13 mouse cellular contexts compared by ENCODE assay signal in genomic region chr8:31370137-31371010, GRCm38 (mm10).
DNase-seq lines count a peak whose midpoint lies in the region; ATAC-seq and TF ChIP-seq lines count a peak whose summit lies in the region.
"Had no signal": no experiment of that assay in that cellular context is flagged by ENCODE, and none has a peak within 500 bp of the region (broad histone marks: within the 10 kb centered on the region; RNA-seq: fewer than 3 reads in every experiment).

No protein-coding gene starts in this region.

- no peak overlapping the region for H3K4me2 ChIP-seq in kidney, postnatal 0 days (ENCODE audit: low read length)
- H3K4me2 ChIP-seq in hindbrain, embryonic 13.5 days = no peak overlapping the region
- no peak overlapping the region for H3K4me2 ChIP-seq in midbrain, postnatal 0 days (ENCODE audit: low read depth, low read length, poor library complexity, severe bottlenecking)
- H3K4me2 ChIP-seq in liver, embryonic 12.5 days = no peak overlapping the region

- no peaks in the 10 kb centered on the region for H3K9me3 ChIP-seq in kidney, postnatal 0 days (replicated peaks; ENCODE audit: low read length)
- no peaks in the 10 kb centered on the region for H3K9me3 ChIP-seq in hindbrain, embryonic 13.5 days
- no peaks in the 10 kb centered on the region for H3K9me3 ChIP-seq in midbrain, postnatal 0 days (ENCODE audit: low read length)
- no peaks in the 10 kb centered on the region for H3K9me3 ChIP-seq in liver, embryonic 12.5 days (replicated peaks)

- no peak overlapping the region for H3K4me3 ChIP-seq in kidney, postnatal 0 days (replicated peaks; ENCODE audit: low read depth, low read length)
- H3K4me3 ChIP-seq in hindbrain, embryonic 13.5 days = no peak overlapping the region
- no peak overlapping the region for H3K4me3 ChIP-seq in midbrain, postnatal 0 days (ENCODE audit: low read depth, low read length)
- H3K4me3 ChIP-seq in heart, adult 2 months = no peak overlapping the region
- no peak overlapping the region for H3K4me3 ChIP-seq in liver, embryonic 12.5 days
- H3K4me3 ChIP-seq: gastrocnemius, adult 2 months had no signal

- no peak overlapping the region for H3K9ac ChIP-seq in kidney, postnatal 0 days (ENCODE audit: low read depth, low read length)
- H3K9ac ChIP-seq in hindbrain, embryonic 13.5 days = no peak overlapping the region
- H3K9ac ChIP-seq in midbrain, postnatal 0 days (replicated peaks; ENCODE audit: low read length, poor library complexity, severe bottlenecking) = no peak overlapping the region
- no peak overlapping the region for H3K9ac ChIP-seq in heart, adult 2 months (ENCODE audit: low read depth, low read length)
- H3K9ac ChIP-seq in liver, embryonic 12.5 days = no peak overlapping the region

- no peaks in the 10 kb centered on the region for H3K79me2 ChIP-seq in heart, adult 2 months (replicated peaks; ENCODE audit: control insufficient read depth, insufficient read depth, low read length)

- 26% methylated on average over 3 of the region's 3 CpGs for WGBS in kidney, postnatal 0 days
- 43% methylated on average over 3 of the region's 3 CpGs for WGBS in hindbrain, embryonic 13.5 days
- 57% methylated on average over 3 of the region's 3 CpGs for WGBS in midbrain, postnatal 0 days
- 71% methylated on average over 3 of the region's 3 CpGs for WGBS in heart, adult 2 months
- 48% methylated on average over 3 of the region's 3 CpGs for WGBS in liver, embryonic 12.5 days (ENCODE audit: insufficient replicate concordance)

- no peak overlapping the region for H3K27ac ChIP-seq in kidney, postnatal 0 days
- H3K27ac ChIP-seq in hindbrain, embryonic 13.5 days = no peak overlapping the region
- no peak overlapping the region for H3K27ac ChIP-seq in midbrain, postnatal 0 days (ENCODE audit: low read depth, low read length)
- H3K27ac ChIP-seq in heart, adult 2 months = no peak overlapping the region
- no peak overlapping the region for H3K27ac ChIP-seq in liver, embryonic 12.5 days
- H3K27ac ChIP-seq: gastrocnemius, adult 2 months had no signal

- no peak for TF ChIP-seq CTCF in kidney, postnatal 0 days (IDR thresholded peaks at IDR 0.05; ENCODE audit: low read depth)
- TF ChIP-seq CTCF in brain, embryonic 14.5 days (IDR thresholded peaks at IDR 0.05; ENCODE audit: borderline replicate concordance, extremely low read depth, insufficient read depth, insufficient read length) = peak; percentile 34; the same call in 1 of the 2 replicates
- peak; percentile 56 for TF ChIP-seq CTCF in midbrain, postnatal 0 days (IDR thresholded peaks at IDR 0.05)
- TF ChIP-seq CTCF in heart, adult 2 months (IDR thresholded peaks at IDR 0.05) = no peak

- H3K36me3 ChIP-seq in kidney, postnatal 0 days (ENCODE audit: insufficient read depth, low read length) = no peaks in the 10 kb centered on the region
- H3K36me3 ChIP-seq in hindbrain, embryonic 13.5 days = no peaks in the 10 kb centered on the region
- no peaks in the 10 kb centered on the region for H3K36me3 ChIP-seq in midbrain, postnatal 0 days (ENCODE audit: insufficient read depth, low read length)
- no peaks in the 10 kb centered on the region for H3K36me3 ChIP-seq in heart, adult 2 months (ENCODE audit: control insufficient read depth, insufficient read depth, low read length)
- no peaks in the 10 kb centered on the region for H3K36me3 ChIP-seq in liver, embryonic 12.5 days

- TF ChIP-seq EP300 in heart, adult 2 months (IDR thresholded peaks at IDR 0.05; ENCODE audit: insufficient read depth, low read depth, low read length) = no peak

- ATAC-seq in kidney, postnatal 0 days (replicated peaks; ENCODE audit: low FRiP score, low read depth) = no peak; the same call in 1 of the 2 replicates
- ATAC-seq in hindbrain, embryonic 13.5 days (ENCODE audit: low FRiP score) = peak; percentile 69
- ATAC-seq in midbrain, postnatal 0 days (ENCODE audit: low FRiP score) = no peak
- no peak for ATAC-seq in liver, embryonic 12.5 days
- ATAC-seq: intestine, postnatal 0 days had no signal

- TF ChIP-seq POLR2A in brain, embryonic 14.5 days (IDR thresholded peaks at IDR 0.05; ENCODE audit: borderline replicate concordance, extremely low read depth, insufficient read depth, insufficient read length, poor library complexity, severe bottlenecking) = no peak
- no peak for TF ChIP-seq POLR2A in heart, adult 2 months (IDR thresholded peaks at IDR 0.05; ENCODE audit: insufficient read depth, low read depth, low read length)

- intact Hi-C loops in heart, adult 2 months (cut with DNase I) = no loop called here

- peak; percentile 60 for DNase-seq in kidney, postnatal 0 days (ENCODE audit: low spot score)
- no peak for DNase-seq in kidney, adult 11 months
- peak; percentile 45 for DNase-seq in brain, embryonic 14.5 days (ENCODE audit: low read depth)
- DNase-seq in midbrain, postnatal 0 days (ENCODE audit: low spot score) = peak; percentile 32
- no peak for DNase-seq in heart, adult 2 months
- DNase-seq: cerebellum, adult 2 months; embryo, embryonic 11 days; gastrocnemius, adult 2 months; heart, adult 18-20 months; heart, postnatal 10 days had no signal

- H3K4me1 ChIP-seq in kidney, postnatal 0 days (replicated peaks; ENCODE audit: insufficient read depth, low read length) = no peaks in the 10 kb centered on the region
- peaks cover 4% of the 10 kb centered on the region; the same call in 1 of the 2 replicates for H3K4me1 ChIP-seq in hindbrain, embryonic 13.5 days (replicated peaks)
- no peaks in the 10 kb centered on the region for H3K4me1 ChIP-seq in midbrain, postnatal 0 days (ENCODE audit: insufficient read depth, low read length)
- H3K4me1 ChIP-seq in heart, adult 2 months (ENCODE audit: control insufficient read depth, insufficient read depth, low read length) = no peaks in the 10 kb centered on the region
- H3K4me1 ChIP-seq in liver, embryonic 12.5 days = no peaks in the 10 kb centered on the region

- no peaks in the 10 kb centered on the region for H3K27me3 ChIP-seq in kidney, postnatal 0 days (ENCODE audit: insufficient read depth, low read length)
- no peaks in the 10 kb centered on the region for H3K27me3 ChIP-seq in hindbrain, embryonic 13.5 days
- H3K27me3 ChIP-seq in midbrain, postnatal 0 days (ENCODE audit: insufficient read depth, low read length) = 0 out of 2 replicates have a peak, but pooled peaks cover 4% of the 10 kb centered on the region
- H3K27me3 ChIP-seq in heart, adult 2 months (ENCODE audit: control insufficient read depth, insufficient read depth, low read length) = no peaks in the 10 kb centered on the region
- H3K27me3 ChIP-seq in liver, embryonic 12.5 days (replicated peaks) = no peaks in the 10 kb centered on the region

Comparison
In these comparisons a context has a peak if more than half of its experiments do, and no peak if none do; other contexts are left out.
1. DNase-seq: peak in kidney, postnatal 0 days (single experiment), brain, embryonic 14.5 days (single experiment) and midbrain, postnatal 0 days (single experiment); none in kidney, adult 11 months (single experiment) and heart, adult 2 months (0 of 2).
2. CTCF ChIP-seq: peak in brain, embryonic 14.5 days (single experiment) and midbrain, postnatal 0 days (single experiment); none in kidney, postnatal 0 days (single experiment) and heart, adult 2 months (single experiment).